8 mouse cellular contexts compared by ENCODE assay signal in genomic region chr4:111327760-111328373, GRCm38 (mm10).
DNase-seq lines count a peak whose midpoint lies in the region; ATAC-seq and TF ChIP-seq lines count a peak whose summit lies in the region.
"Had no signal": no experiment of that assay in that cellular context is flagged by ENCODE, and none has a peak within 500 bp of the region (broad histone marks: within the 10 kb centered on the region; RNA-seq: fewer than 3 reads in every experiment).

No protein-coding gene starts in this region.

- 0 out of 2 replicates have a peak, but pooled peaks cover 5% of the 10 kb centered on the region for H3K4me1 ChIP-seq in E14TG2a.4 (replicated peaks; ENCODE audit: low read depth, low read length)
- H3K4me1 ChIP-seq in hindbrain, embryonic 12.5 days = no peaks in the 10 kb centered on the region

- TF ChIP-seq CTCF in layer of hippocampus, adult 2 months (conservative IDR thresholded peaks at IDR 0.05) = peak; percentile 88
- TF ChIP-seq CTCF in E14TG2a.4 (conservative IDR thresholded peaks at IDR 0.05; ENCODE audit: low read length) (peak; percentile 48), Patski (IDR thresholded peaks at IDR 0.05) (peak; percentile 49)

- 64% methylated on average over 11 of the region's 11 CpGs for WGBS in hindbrain, embryonic 12.5 days

- H3K27me3 ChIP-seq in E14TG2a.4 (ENCODE audit: insufficient read depth, low read length) = no peaks in the 10 kb centered on the region
- peaks cover 4% of the 10 kb centered on the region for H3K27me3 ChIP-seq in Patski
- H3K27me3 ChIP-seq in hindbrain, embryonic 12.5 days = no peaks in the 10 kb centered on the region

- no peak for ATAC-seq in Patski
- ATAC-seq in hindbrain, embryonic 12.5 days (ENCODE audit: low FRiP score) = 0 out of 2 replicates have a peak, but pooled peaks have one; percentile 56
- ATAC-seq in megakaryocyte-erythroid progenitor cell, adult 5-6 weeks (replicated peaks; ENCODE audit: low FRiP score, low TSS enrichment, poor library complexity, severe bottlenecking) = peak; percentile 79

- peak; percentile 41 to 68 for DNase-seq in layer of hippocampus, adult 2 months (ENCODE audit: low spot score in 2 of 2)
- DNase-seq in layer of hippocampus, postnatal 36 days = no peak
- peak; percentile 4 for DNase-seq in Patski (ENCODE audit: low read depth, low spot score)
- no peak for DNase-seq in testis, postnatal 10 days (ENCODE audit: low spot score)

- no peaks in the 10 kb centered on the region for H3K9me3 ChIP-seq in E14TG2a.4 (ENCODE audit: low read length)
- H3K9me3 ChIP-seq in hindbrain, embryonic 12.5 days (replicated peaks) = no peaks in the 10 kb centered on the region

- CTCF ChIA-PET in Patski (lab: Charles Lee) = interaction anchor here (0.6 to 1.9 kb wide), 10 partner anchors 11 to 300 kb away, joined by 3 to 8 read pairs (median 3); no protein-coding TSS in a partner anchor

- H3K4me2 ChIP-seq in hindbrain, embryonic 12.5 days (replicated peaks) = no peak overlapping the region

- no peak overlapping the region for H3K9ac ChIP-seq in hindbrain, embryonic 12.5 days

- in situ Hi-C loops in Patski (cut with MboI; ENCODE audit: low pct_unique_long_range_greater_than_20kb) = loop anchor here (5.0 kb wide), 2 partner anchors 89 to 164 kb away; partner anchors contain the start of gene Bend5

- H3K4me3 ChIP-seq in layer of hippocampus, adult 2 months = no peak overlapping the region
- H3K4me3 ChIP-seq in E14TG2a.4 (replicated peaks; ENCODE audit: low read length) = no peak overlapping the region
- no peak overlapping the region for H3K4me3 ChIP-seq in hindbrain, embryonic 12.5 days
- H3K4me3 ChIP-seq: erythroblast, embryonic 14.5 days had no signal

- POLR2A ChIA-PET in Patski (lab: Charles Lee) = interaction anchor here (0.6 kb wide), 1 partner anchor 92 kb away, joined by 3 read pairs; no protein-coding TSS in a partner anchor

- no peaks in the 10 kb centered on the region for H3K36me3 ChIP-seq in E14TG2a.4 (ENCODE audit: insufficient read depth, low read length)
- no peaks in the 10 kb centered on the region for H3K36me3 ChIP-seq in hindbrain, embryonic 12.5 days

- peak overlapping the region; percentile 43; the same call in 1 of the 2 replicates for H3K27ac ChIP-seq in layer of hippocampus, adult 2 months
- H3K27ac ChIP-seq in hindbrain, embryonic 12.5 days = no peak overlapping the region

Comparison
In these comparisons a context has a peak if more than half of its experiments do, and no peak if none do; other contexts are left out.
1. DNase-seq: peak in layer of hippocampus, adult 2 months (2 of 2) and Patski (single experiment); none in layer of hippocampus, postnatal 36 days (0 of 2) and testis, postnatal 10 days (single experiment).
2. Peak in every context shown above with its lines, with median percentiles within 50 percentile points of each other: CTCF ChIP-seq.